Mouse (Mus musculus) cerebellum, postnatal 4 days (tissue): ENCODE measurements at regions not wholly inside any gene's neighbourhood (a gene's known extent, or its start where the extent isn't known, plus 50 kb on each side); places are given as distances from the start of the nearest gene placed in this dataset.

Experiments used
- DNase-seq, 2 experiments: peaks; one replicate each; pipeline ENCODE4 v3.0.0; 2022; ENCODE audit warnings: low spot score in 2 of 2, mixed read lengths in 1 of 2

- no peak for DNase-seq
Observed at GRCm38 (mm10) chr12:31172451-31173318, 67.9 kb upstream of the Gm6993 start.

- DNase-seq = no peak
Observed at GRCm38 (mm10) chr12:31173512-31173911, 67.1 kb upstream of the Gm6993 start.

- no peak for DNase-seq
Observed at GRCm38 (mm10) chr12:31179536-31179935, 61.0 kb upstream of the Gm6993 start.

- DNase-seq = no peak
Observed at GRCm38 (mm10) chr12:31183632-31184031, 56.9 kb upstream of the Gm6993 start.

GRCm38 (mm10) chr12:31184217-31184975 lies 56.2 kb upstream of the Gm6993 start:
- peak in 1 of 2 experiments; percentile 11 for DNase-seq

GRCm38 (mm10) chr12:31185177-31185932 lies 55.2 kb upstream of the Gm6993 start:
- DNase-seq = no peak

GRCm38 (mm10) chr12:31185933-31186845 lies 54.4 kb upstream of the Gm6993 start:
- DNase-seq = no peak

GRCm38 (mm10) chr12:31188011-31188576 lies 52.5 kb upstream of the Gm6993 start:
- no peak for DNase-seq

GRCm38 (mm10) chr12:31190265-31190664 lies 50.3 kb upstream of the Gm6993 start:
- DNase-seq = no peak
